Mouse (Mus musculus) subcutaneous adipose tissue, adult 2 months (tissue): Measurements from ENCODE around the gene Ces2c. TPM values are rescaled to one million over a fixed set of nuclear protein-coding genes. Genes with fewer than 3 reads are reported as not detected.

Experiments
- polyA plus RNA-seq: library from polyadenylated mRNA; depleted of rRNA; stranded (reverse); fragments of >200 nt; gene quantifications from 2 replicates; pipeline ENCODE4 v1.2.3, GENCODE M21; 2012; ENCODE audit warnings: low replicate concordance; rRNA removed

The Ces2c gene
- 0.16 and 0.31 TPM in 2 replicates for polyA plus RNA-seq

GRCm38 (mm10) chr8:104846831-104847230 lies at the start of gene Ces2c:
Ces2c (plus strand) TSS chr8:104847068.

GRCm38 (mm10) chr8:104831440-104831839 lies 15.4 kb upstream of the Ces2c start, which contains the start of gene Ces2b:
Ces2b (plus strand) TSS chr8:104831572.

Other genes starting within 250 kb of the Ces2c start
- gene Cdh16, start 222.7 kb upstream of the Ces2c start, polyA plus RNA-seq: 0.14 and 4.5 TPM in 2 replicates
- gene Rrad, start 215.7 kb upstream of the Ces2c start, polyA plus RNA-seq: 15.7 and 22.8 TPM in 2 replicates
- gene Ciao2b, start 205.1 kb upstream of the Ces2c start, polyA plus RNA-seq: 40.4 and 45.6 TPM in 2 replicates
- 0.19 TPM in 1 of 2 replicates, not detected in the other for gene Ces2a, start 113.1 kb upstream of the Ces2c start, polyA plus RNA-seq
- 0.30 and 1.1 TPM in 2 replicates for gene Ces2b, start 15.5 kb upstream of the Ces2c start, polyA plus RNA-seq
- 0.76 and 2.5 TPM in 2 replicates for gene Ces2e, start 79.2 kb downstream of the Ces2c start, polyA plus RNA-seq
- 0.03 TPM in 1 of 2 replicates, not detected in the other for gene Ces2f, start 100.3 kb downstream of the Ces2c start, polyA plus RNA-seq
- gene Ces2g, start 114.7 kb downstream of the Ces2c start, polyA plus RNA-seq: 11.3 and 12.2 TPM in 2 replicates
- not detected in 2 replicates for gene Ces2h, start 153.8 kb downstream of the Ces2c start, polyA plus RNA-seq
- gene Ces3a, start 201.5 kb downstream of the Ces2c start, polyA plus RNA-seq: 0.19 TPM in 1 of 2 replicates, not detected in the other
- 0.12 TPM in 1 of 2 replicates, not detected in the other for gene Ces3b, start 236.7 kb downstream of the Ces2c start, polyA plus RNA-seq